Mouse (Mus musculus) lung, adult 2 months (tissue): ENCODE measurements around the gene Sult1e1.

Experiments
- CTCF ChIP-seq: fragments of 200-500 bp; IDR thresholded peaks from 2 replicates; pipeline ENCODE4 v1.5.1; 2011; ENCODE audit warnings: mild to moderate bottlenecking, low read length, control low read depth; ENCODE audit not compliant: insufficient read depth
- POLR2A ChIP-seq: fragments of 200-500 bp; IDR thresholded peaks from 2 replicates; pipeline ENCODE4 v1.6.1; 2011; ENCODE audit warnings: low read depth, mild to moderate bottlenecking, control low read depth, low read length, borderline replicate concordance; ENCODE audit errors: extremely low read depth

GRCm38 (mm10) chr5:87574174-87574573, 17.2 kb downstream of the Sult1e1 start:
- TF ChIP-seq POLR2A (no peak), CTCF (no peak)
